Mouse (Mus musculus) forebrain, embryonic 16.5 days (tissue): ENCODE results near the gene Arsb. TPM values are rescaled to one million over a fixed set of nuclear protein-coding genes. Genes with fewer than 3 reads are reported as not detected.

ENCODE experiments used
- ATAC-seq: fragments of 200-750 bp; cut with Nextera tagmentation; 2 replicates; pipeline ENCODE4 v1.8.0; 2017; ENCODE audit warnings: mild to moderate bottlenecking, moderate library complexity
- H3K27ac ChIP-seq: fragments of 300-500 bp; sonication (generic); 2 replicates; pipeline ENCODE4 v1.5.1; 2014; ENCODE audit warnings: low read length, control low read depth
- H3K27me3 ChIP-seq: fragments of 300-500 bp; sonication (generic); replicated peaks from 2 replicates; pipeline ENCODE4 v1.6.1; 2014; ENCODE audit warnings: low read length; ENCODE audit not compliant: control insufficient read depth, insufficient read depth
- H3K36me3 ChIP-seq: fragments of 300-500 bp; sonication (generic); 2 replicates; pipeline ENCODE4 v1.6.1; 2014; ENCODE audit not compliant: control insufficient read depth, insufficient read depth
- H3K4me1 ChIP-seq: fragments of 300-500 bp; sonication (generic); replicated peaks from 2 replicates; pipeline ENCODE4 v1.6.1; 2014; ENCODE audit warnings: low read length; ENCODE audit not compliant: control insufficient read depth, insufficient read depth
- H3K4me2 ChIP-seq: fragments of 300-500 bp; sonication (generic); 2 replicates; pipeline ENCODE4 v1.6.1; 2014; ENCODE audit warnings: mild to moderate bottlenecking, low read length, control low read depth
- H3K4me3 ChIP-seq: fragments of 300-500 bp; sonication (generic); replicated peaks from 2 replicates; pipeline ENCODE4 v1.5.1; 2014; ENCODE audit warnings: mild to moderate bottlenecking, low read length, control low read depth
- H3K9ac ChIP-seq: fragments of 300-500 bp; sonication (generic); replicated peaks from 2 replicates; pipeline ENCODE4 v1.6.1; 2014; ENCODE audit warnings: low read depth, low read length, control low read depth
- H3K9me3 ChIP-seq: fragments of 300-500 bp; sonication (generic); 2 replicates; pipeline ENCODE4 v1.6.1; 2016; ENCODE audit warnings: low read length; ENCODE audit not compliant: control insufficient read depth
- WGBS: fragments of 180-500 bp; shearing (Covaris S2); extraction: QIAGEN DNeasy Blood & Tissue Kit; methylation state at CpG from one replicate; pipeline ENCODE4 v1.1.7; 2014; 5-methylcytosine and 5-hydroxymethylcytosine counted together
- polyA plus RNA-seq: library from polyadenylated mRNA; unstranded; fragments of >200 nt; fragmentation: Nextera tagmentation; extraction: Ambion mirVana; gene quantifications from 2 replicates; pipeline ENCODE4 v1.2.1, GENCODE M21; 2015

Gene Arsb
- polyA plus RNA-seq, 1 experiment from 2014 or later = 9.7 TPM

DNA sequence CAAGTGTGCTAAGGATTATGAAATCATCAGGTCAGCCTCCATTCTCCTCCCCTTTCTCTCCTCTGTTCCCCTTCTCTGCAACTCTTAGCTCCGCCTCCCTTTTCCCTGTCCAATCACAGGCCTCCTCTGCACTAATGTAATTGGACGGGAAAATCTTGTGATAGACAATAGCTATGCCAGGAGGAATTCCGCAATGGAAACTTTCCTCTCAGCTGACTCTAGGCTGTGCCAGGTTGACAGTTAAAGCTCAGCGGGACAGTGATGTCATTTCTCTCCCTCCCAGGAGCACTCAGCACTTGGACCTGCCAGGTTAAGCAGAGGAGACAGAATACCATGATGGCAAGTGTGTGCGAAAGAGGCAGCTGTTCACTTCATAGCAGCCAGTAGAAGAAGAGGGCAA is 95.2 kb downstream of the Arsb start:
- no peaks in the 10 kb centered on the region for H3K4me1 ChIP-seq
- WGBS = 67% methylated on average over 5 of the region's 5 CpGs

DNA sequence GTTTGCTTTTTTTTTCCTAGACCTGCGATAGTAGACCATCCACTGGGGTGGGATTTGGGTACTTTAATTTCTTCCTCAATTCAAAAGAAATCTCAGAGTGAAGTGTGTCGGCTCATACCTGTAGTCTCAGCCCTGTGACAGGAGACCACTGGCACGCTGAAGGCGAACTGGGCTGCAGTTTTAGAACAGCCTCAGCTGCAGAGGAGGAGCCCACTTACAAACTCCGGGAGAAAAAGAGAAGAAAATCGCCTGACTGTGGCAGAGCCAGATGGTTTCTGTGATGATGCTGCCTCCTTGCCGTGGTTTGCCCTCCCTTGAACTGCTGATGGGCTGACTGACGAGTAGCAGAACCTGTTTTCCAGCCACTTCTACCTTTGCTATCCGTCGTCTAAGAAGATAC is 100.3 kb downstream of the Arsb start:
- 83% methylated on average over 10 of the region's 10 CpGs for whole genome bisulfite sequencing
- H3K9me3 ChIP-seq = no peaks in the 10 kb centered on the region
- H3K9ac ChIP-seq = no peak overlapping the region
- no peak overlapping the region for H3K4me2 ChIP-seq
- no peaks in the 10 kb centered on the region for H3K4me1 ChIP-seq
- H3K4me3 ChIP-seq = no peak overlapping the region
- no peaks in the 10 kb centered on the region for H3K36me3 ChIP-seq
- H3K27me3 ChIP-seq = no peaks in the 10 kb centered on the region
- ATAC-seq = no peak
- no peak overlapping the region for H3K27ac ChIP-seq

More for the DNA sequence above, 95.2 kb downstream of the Arsb start:
- Histone ChIP-seq H3K9ac (no peak overlapping the region), H3K4me3 (no peak overlapping the region), H3K9me3 (no peaks in the 10 kb centered on the region), H3K27ac (no peak overlapping the region), H3K27me3 (no peaks in the 10 kb centered on the region), H3K4me2 (no peak overlapping the region), H3K36me3 (no peaks in the 10 kb centered on the region)
- ATAC-seq = no peak

DNA sequence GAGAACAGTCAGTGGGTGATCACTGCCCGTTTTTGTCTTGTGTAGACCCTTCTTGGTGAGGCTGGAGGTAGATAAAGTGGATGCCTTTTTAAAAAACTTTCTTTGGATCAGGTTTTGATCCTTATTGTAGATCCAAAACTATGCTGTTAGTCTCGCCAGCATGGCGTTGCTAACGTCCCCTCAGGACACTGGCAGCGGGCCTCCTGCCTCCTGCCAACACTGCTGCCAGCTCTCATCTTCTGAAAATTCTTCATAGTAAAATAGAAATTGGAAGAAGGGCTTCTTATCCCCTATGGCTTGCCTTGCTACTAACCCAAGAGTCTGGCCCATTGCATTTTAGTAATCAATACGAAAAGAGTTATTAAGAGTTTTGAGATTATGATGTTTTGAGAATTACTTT is 101.2 kb downstream of the Arsb start:
- H3K36me3 ChIP-seq = no peaks in the 10 kb centered on the region
- H3K9me3 ChIP-seq = no peaks in the 10 kb centered on the region
- H3K4me3 ChIP-seq = no peak overlapping the region
- 71% methylated on average over 6 of the region's 6 CpGs for WGBS
- H3K9ac ChIP-seq = no peak overlapping the region
- H3K27me3 ChIP-seq = no peaks in the 10 kb centered on the region
- no peak for ATAC-seq
- H3K4me1 ChIP-seq = no peaks in the 10 kb centered on the region
- H3K4me2 ChIP-seq = no peak overlapping the region
- no peak overlapping the region for H3K27ac ChIP-seq

DNA sequence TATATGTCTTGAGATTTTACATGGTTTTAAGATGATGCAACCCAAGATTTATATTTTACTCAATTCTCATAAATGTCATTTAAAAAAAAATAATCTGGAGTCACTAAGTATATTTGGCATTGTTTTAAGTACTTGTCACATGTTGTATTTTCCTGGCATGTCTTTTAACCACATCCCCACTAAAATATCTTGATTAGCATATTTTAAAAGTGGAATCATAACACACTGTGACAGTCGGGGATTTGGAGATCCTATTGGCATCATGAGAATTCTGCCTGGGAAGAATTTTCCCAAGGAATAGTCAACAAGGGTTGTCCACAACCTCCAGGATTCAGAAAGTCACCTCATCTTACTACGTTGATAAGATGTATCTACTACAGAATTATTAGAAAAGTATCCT is 106.5 kb downstream of the Arsb start:
- ATAC-seq = no peak
- Histone ChIP-seq H3K4me2 (no peak overlapping the region), H3K9me3 (no peaks in the 10 kb centered on the region), H3K4me3 (no peak overlapping the region), H3K36me3 (no peaks in the 10 kb centered on the region), H3K27ac (no peak overlapping the region), H3K9ac (no peak overlapping the region), H3K27me3 (no peaks in the 10 kb centered on the region), H3K4me1 (peaks cover under 1% of the 10 kb centered on the region; the same call in 1 of the 2 replicates)
- 78% methylated on average over 2 of the region's 2 CpGs for WGBS

DNA sequence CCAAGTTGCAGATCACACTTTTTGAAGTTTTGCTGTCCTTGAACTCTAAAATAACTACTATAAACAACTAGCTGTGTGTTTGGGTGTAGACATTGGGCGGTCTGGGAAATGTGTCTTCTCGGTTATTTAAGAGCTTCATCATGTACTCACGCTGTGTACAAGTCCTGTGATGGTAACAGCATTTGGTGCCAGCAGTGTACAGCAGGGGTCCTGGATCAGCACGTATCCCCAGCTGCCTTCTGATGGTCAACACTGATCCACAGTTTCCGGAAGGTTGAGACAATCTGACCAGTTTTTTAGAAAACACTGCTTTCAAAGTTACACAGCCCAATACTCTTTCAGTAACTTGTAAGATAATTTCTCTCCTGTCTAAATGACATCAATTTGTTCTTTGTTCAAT is 108.0 kb downstream of the Arsb start:
- no peaks in the 10 kb centered on the region for H3K36me3 ChIP-seq
- WGBS = 86% methylated on average over 5 of the region's 5 CpGs
- ATAC-seq = no peak
- no peak overlapping the region for H3K27ac ChIP-seq
- H3K4me2 ChIP-seq = no peak overlapping the region
- no peaks in the 10 kb centered on the region for H3K27me3 ChIP-seq
- no peaks in the 10 kb centered on the region for H3K9me3 ChIP-seq
- H3K9ac ChIP-seq = no peak overlapping the region
- H3K4me1 ChIP-seq = peaks cover 3% of the 10 kb centered on the region; the same call in 1 of the 2 replicates
- H3K4me3 ChIP-seq = no peak overlapping the region

DNA sequence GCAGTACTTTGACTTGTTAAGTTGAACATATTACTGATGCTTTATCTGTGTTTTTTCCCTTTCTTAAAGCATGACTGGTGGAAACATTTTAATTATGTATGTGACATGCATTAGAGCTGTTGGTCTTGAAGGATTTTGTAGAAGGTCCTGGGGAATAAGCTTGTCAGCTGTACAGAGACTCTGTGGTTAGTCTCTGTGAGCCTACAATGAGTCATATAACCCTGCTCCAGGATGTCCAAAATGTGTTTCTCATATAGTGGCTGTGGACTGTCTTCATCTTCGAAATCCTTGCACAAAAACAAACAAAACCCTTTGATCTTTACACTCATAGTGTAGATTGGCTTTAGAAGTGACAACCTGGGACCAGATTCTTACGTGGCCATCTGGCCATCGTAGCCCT is 110.7 kb downstream of the Arsb start:
- no peak for ATAC-seq
- no peak overlapping the region for H3K4me3 ChIP-seq
- no peak overlapping the region for H3K27ac ChIP-seq
- no peaks in the 10 kb centered on the region for H3K9me3 ChIP-seq
- H3K9ac ChIP-seq = no peak overlapping the region
- peaks cover 3% of the 10 kb centered on the region; the same call in 1 of the 2 replicates for H3K4me1 ChIP-seq
- 86% methylated on average over 3 of the region's 3 CpGs for WGBS
- H3K27me3 ChIP-seq = no peaks in the 10 kb centered on the region
- no peaks in the 10 kb centered on the region for H3K36me3 ChIP-seq
- H3K4me2 ChIP-seq = no peak overlapping the region

DNA sequence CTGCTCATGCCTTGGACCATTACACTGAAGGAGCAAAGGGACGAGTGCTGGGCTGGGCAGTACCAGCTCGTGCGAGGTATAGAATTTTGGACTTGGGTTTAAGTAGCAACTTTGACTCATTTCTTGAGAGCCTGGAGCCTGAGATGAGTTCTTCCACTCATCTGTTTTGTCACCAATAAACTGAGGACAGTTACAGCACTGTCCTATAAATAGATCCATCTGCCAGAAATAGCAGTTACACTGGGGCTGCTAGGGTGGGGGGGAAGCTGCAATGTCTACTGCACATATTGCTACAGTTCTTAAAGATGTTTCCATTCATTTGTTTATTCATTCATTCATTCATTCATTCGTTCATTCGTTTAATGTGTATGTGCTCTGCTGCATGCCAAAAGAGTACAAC is 115.6 kb downstream of the Arsb start:
- no peak for ATAC-seq
- Histone ChIP-seq H3K27ac (no peak overlapping the region), H3K4me2 (no peak overlapping the region), H3K27me3 (no peaks in the 10 kb centered on the region), H3K9ac (no peak overlapping the region), H3K36me3 (no peaks in the 10 kb centered on the region), H3K4me1 (peaks cover 3% of the 10 kb centered on the region; the same call in 1 of the 2 replicates), H3K4me3 (no peak overlapping the region), H3K9me3 (no peaks in the 10 kb centered on the region)
- WGBS = 96% methylated on average over 5 of the region's 5 CpGs

DNA sequence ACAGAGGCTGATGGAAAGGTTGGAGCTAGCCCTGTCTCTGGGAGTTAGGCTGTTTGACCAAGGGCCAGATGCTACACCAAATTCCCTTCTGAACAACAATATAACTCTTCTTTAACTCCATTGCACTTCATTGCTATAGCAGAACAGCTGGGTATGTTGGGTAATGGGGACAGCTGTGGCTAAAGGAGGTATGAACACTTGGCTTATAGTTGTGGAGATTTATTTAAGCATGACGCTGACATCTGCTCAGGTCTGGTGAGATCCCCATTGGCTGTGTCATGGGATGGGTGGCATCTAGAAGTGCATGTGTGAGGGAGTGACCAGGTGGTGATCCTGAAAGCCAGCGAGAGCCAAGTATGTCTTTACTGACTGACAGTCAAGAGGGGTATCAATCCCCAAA is 116.8 kb downstream of the Arsb start:
- peaks cover under 1% of the 10 kb centered on the region; the same call in 1 of the 2 replicates for H3K4me1 ChIP-seq
- no peak overlapping the region for H3K4me2 ChIP-seq
- H3K4me3 ChIP-seq = no peak overlapping the region
- H3K27me3 ChIP-seq = no peaks in the 10 kb centered on the region
- no peak overlapping the region for H3K9ac ChIP-seq
- WGBS = 96% methylated on average over 2 of the region's 2 CpGs
- H3K27ac ChIP-seq = no peak overlapping the region
- no peaks in the 10 kb centered on the region for H3K9me3 ChIP-seq
- no peaks in the 10 kb centered on the region for H3K36me3 ChIP-seq
- ATAC-seq = no peak

DNA sequence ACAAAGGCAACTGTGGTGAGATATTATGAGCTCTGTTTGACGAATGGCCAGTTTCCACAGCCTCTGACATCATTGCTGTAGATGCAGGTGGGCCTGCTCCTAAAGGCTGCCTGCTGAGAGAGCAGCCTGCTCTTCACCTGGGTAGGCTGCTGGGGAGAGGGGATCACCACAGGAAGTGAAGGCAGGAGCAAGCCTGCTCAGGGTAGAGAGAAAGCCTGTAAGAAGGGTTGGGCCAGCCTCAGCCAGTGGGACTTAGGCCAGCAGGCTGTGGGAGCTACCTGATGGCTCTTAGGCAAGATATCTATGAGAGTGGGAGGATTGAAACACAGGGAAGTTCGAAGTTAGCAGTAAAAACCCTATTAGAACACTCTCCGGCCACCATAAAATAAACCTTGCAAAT is 117.5 kb downstream of the Arsb start:
- ATAC-seq = no peak
- Histone ChIP-seq H3K9ac (no peak overlapping the region), H3K36me3 (no peaks in the 10 kb centered on the region), H3K4me2 (no peak overlapping the region), H3K4me1 (no peaks in the 10 kb centered on the region), H3K27me3 (no peaks in the 10 kb centered on the region), H3K4me3 (no peak overlapping the region), H3K9me3 (no peaks in the 10 kb centered on the region), H3K27ac (no peak overlapping the region)
- WGBS = 81% methylated on average over 3 of the region's 3 CpGs

DNA sequence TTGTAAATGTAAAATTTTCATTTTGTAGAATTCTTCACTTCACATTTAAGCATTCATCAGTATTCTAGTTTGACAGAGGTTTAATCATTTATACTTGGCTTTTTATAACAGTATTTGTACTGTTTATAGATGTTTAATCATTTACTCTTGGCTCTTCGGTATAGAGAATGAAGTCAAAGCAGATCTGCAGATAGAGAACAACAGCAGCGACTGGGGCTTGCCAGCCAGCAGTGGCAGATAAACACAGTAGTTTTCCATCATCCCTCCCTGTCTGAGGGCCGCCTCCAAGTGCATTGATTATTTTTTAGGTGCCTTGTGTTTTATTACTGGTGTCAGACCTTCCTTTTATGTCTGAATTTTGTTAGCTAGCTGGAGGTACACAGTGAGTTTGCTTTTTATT is 118.6 kb downstream of the Arsb start:
- WGBS = 82% methylated on average over 3 of the region's 3 CpGs
- Histone ChIP-seq H3K4me1 (no peaks in the 10 kb centered on the region), H3K9me3 (no peaks in the 10 kb centered on the region), H3K4me2 (no peak overlapping the region), H3K9ac (no peak overlapping the region), H3K27ac (no peak overlapping the region), H3K36me3 (no peaks in the 10 kb centered on the region), H3K4me3 (no peak overlapping the region), H3K27me3 (no peaks in the 10 kb centered on the region)
- ATAC-seq = no peak
